Mouse (Mus musculus) midbrain, embryonic 14.5 days (tissue): Measurements from ENCODE around the gene Zfp663. TPM values are rescaled to one million over a fixed set of nuclear protein-coding genes. Genes with fewer than 3 reads are reported as not detected.

ENCODE experiments used
- polyA plus RNA-seq: library from polyadenylated mRNA; unstranded; fragments of >200 nt; fragmentation: Nextera tagmentation; extraction: Ambion mirVana; gene quantifications from 2 replicates; pipeline ENCODE4 v1.2.1, GENCODE M21; 2014

The Zfp663 gene
- polyA plus RNA-seq, 1 experiment from 2014 or later, result 10.8 TPM

Other genes starting within 250 kb of the Zfp663 start
- 15.8 and 18.4 TPM in 2 replicates for gene Cdh22, start 133.9 kb downstream of the Zfp663 start, polyA plus RNA-seq
- gene Slc35c2, start 80.9 kb downstream of the Zfp663 start, polyA plus RNA-seq, result 60.8 and 65.2 TPM in 2 replicates
- gene Elmo2, start 42.2 kb downstream of the Zfp663 start, polyA plus RNA-seq, result 92.3 and 109 TPM in 2 replicates
- 11.7 and 15.7 TPM in 2 replicates for gene Zfp334, start 19.5 kb upstream of the Zfp663 start, polyA plus RNA-seq
- gene Ocstamp, start 31.7 kb upstream of the Zfp663 start, polyA plus RNA-seq, result 0.08 TPM in 1 of 2 replicates, not detected in the other
- gene Slc13a3, start 104.5 kb upstream of the Zfp663 start, polyA plus RNA-seq, result 3.9 and 5.5 TPM in 2 replicates
- gene Trp53rka, start 124.6 kb upstream of the Zfp663 start, polyA plus RNA-seq, result 42.8 and 44.9 TPM in 2 replicates
- gene Slc2a10, start 135.1 kb upstream of the Zfp663 start, polyA plus RNA-seq, result 0.94 and 1.8 TPM in 2 replicates
- gene Eya2, start 226.3 kb upstream of the Zfp663 start, polyA plus RNA-seq, result 3.2 and 3.9 TPM in 2 replicates